Mouse (Mus musculus): Measurements from ENCODE around the gene Mthfsd. TPM values are rescaled to one million over a fixed set of nuclear protein-coding genes. Genes with fewer than 3 reads are reported as not detected.

Mthfsd gene
- polyA plus RNA-seq, 1 experiment from 2014 or later: 61.4 TPM

- Histone ChIP-seq H3K4me3 (no peak overlapping the region), H3K9me3 (no peaks in the 10 kb centered on the region), H3K36me3 (no peaks in the 10 kb centered on the region), H3K9ac (replicated peaks) (no peak overlapping the region), H3K27me3 (peaks cover 97% of the 10 kb centered on the region), H3K4me2 (replicated peaks) (no peak overlapping the region), H3K27ac (replicated peaks) (no peak overlapping the region), H3K4me1 (peaks cover 13% of the 10 kb centered on the region)
- WGBS: 2% methylated on average over 12 of the region's 12 CpGs
- no peak for ATAC-seq (ENCODE audit: low FRiP score, low read depth)
These were observed 11.7 kb upstream of the Mthfsd start for GRCm38 (mm10) chr8:121119635-121120455.

- Histone ChIP-seq H3K36me3 (no peaks in the 10 kb centered on the region), H3K9ac (replicated peaks) (no peak overlapping the region), H3K27me3 (peaks cover 97% of the 10 kb centered on the region), H3K9me3 (no peaks in the 10 kb centered on the region), H3K4me3 (peak overlapping the region; percentile 17), H3K27ac (replicated peaks) (no peak overlapping the region), H3K4me1 (peaks cover 12% of the 10 kb centered on the region), H3K4me2 (replicated peaks) (no peak overlapping the region)
- no peak for ATAC-seq (ENCODE audit: low FRiP score, low read depth)
- 2% methylated on average over 18 of the region's 18 CpGs for WGBS
These were observed 10.6 kb upstream of the Mthfsd start for GRCm38 (mm10) chr8:121118634-121119420.

- Histone ChIP-seq H3K27me3 (peaks cover 97% of the 10 kb centered on the region), H3K27ac (replicated peaks) (no peak overlapping the region), H3K4me2 (replicated peaks) (no peak overlapping the region), H3K4me1 (peaks cover 15% of the 10 kb centered on the region), H3K9ac (replicated peaks) (no peak overlapping the region), H3K4me3 (peak overlapping the region; percentile 42), H3K9me3 (no peaks in the 10 kb centered on the region), H3K36me3 (no peaks in the 10 kb centered on the region)
- ATAC-seq (ENCODE audit: low FRiP score, low read depth): no peak
- WGBS: under 1% methylated on average over 27 of the region's 28 CpGs
These were observed 9.7 kb upstream of the Mthfsd start for GRCm38 (mm10) chr8:121117906-121118305.

GRCm38 (mm10) chr8:121117186-121117651 is 9.0 kb upstream of the Mthfsd start:
- Histone ChIP-seq H3K27me3 (peaks cover 97% of the 10 kb centered on the region), H3K4me2 (replicated peaks) (peak overlapping the region; percentile 27), H3K36me3 (no peaks in the 10 kb centered on the region), H3K9me3 (no peaks in the 10 kb centered on the region), H3K4me1 (peaks cover 15% of the 10 kb centered on the region), H3K4me3 (peak overlapping the region; percentile 42), H3K9ac (replicated peaks) (no peak overlapping the region), H3K27ac (replicated peaks) (no peak overlapping the region)
- under 1% methylated on average over 61 of the region's 62 CpGs for WGBS
- ATAC-seq (ENCODE audit: low FRiP score, low read depth): no peak

- no peaks in the 10 kb centered on the region for H3K9me3 ChIP-seq
- H3K4me3 ChIP-seq: peak overlapping the region; percentile 42
- 1% methylated on average over 55 of the region's 55 CpGs for WGBS
- ATAC-seq (ENCODE audit: low FRiP score, low read depth): no peak
- H3K27me3 ChIP-seq: peaks cover 97% of the 10 kb centered on the region
- H3K27ac ChIP-seq (replicated peaks): 0 out of 2 replicates have a peak overlapping the region, but pooled peaks have one; percentile 2
- peaks cover 15% of the 10 kb centered on the region for H3K4me1 ChIP-seq
- peak overlapping the region; percentile 56 for H3K4me2 ChIP-seq (replicated peaks)
- no peaks in the 10 kb centered on the region for H3K36me3 ChIP-seq
- peak overlapping the region; percentile 35; the same call in 1 of the 2 replicates for H3K9ac ChIP-seq (replicated peaks)
These were observed 8.5 kb upstream of the Mthfsd start for GRCm38 (mm10) chr8:121116591-121117185.

- peak within 1 kb of the TSS; percentile 35 for H3K9ac ChIP-seq (replicated peaks)
- H3K4me2 ChIP-seq (replicated peaks): peak within 1 kb of the TSS; percentile 56
- no peaks in the 10 kb centered on the region for H3K36me3 ChIP-seq
- 0 out of 2 replicates have a peak within 1 kb of the TSS, but pooled peaks have one; percentile 2 for H3K27ac ChIP-seq (replicated peaks)
- peak within 1 kb of the TSS; percentile 42 for H3K4me3 ChIP-seq
- no peak for ATAC-seq (ENCODE audit: low FRiP score, low read depth)
- H3K27me3 ChIP-seq: peaks cover 97% of the 10 kb centered on the region
- peaks cover 15% of the 10 kb centered on the region for H3K4me1 ChIP-seq
- no peaks in the 10 kb centered on the region for H3K9me3 ChIP-seq
- 0% methylated on average over 25 of the region's 25 CpGs for WGBS
These were observed 7.8 kb upstream of the Mthfsd start, which contains the start of gene Foxc2 for GRCm38 (mm10) chr8:121115948-121116347. TSS of gene Foxc2 (plus strand) at chr8:121116171.

- no peaks in the 10 kb centered on the region for H3K9me3 ChIP-seq
- no peak overlapping the region for H3K9ac ChIP-seq (replicated peaks)
- no peaks in the 10 kb centered on the region for H3K36me3 ChIP-seq
- under 1% methylated on average over 25 of the region's 25 CpGs for WGBS
- no peak overlapping the region; the same call in 1 of the 2 replicates for H3K4me3 ChIP-seq
- no peak overlapping the region for H3K4me2 ChIP-seq (replicated peaks)
- peaks cover 15% of the 10 kb centered on the region for H3K4me1 ChIP-seq
- H3K27ac ChIP-seq (replicated peaks): no peak overlapping the region
- peaks cover 95% of the 10 kb centered on the region for H3K27me3 ChIP-seq
- no peak for ATAC-seq (ENCODE audit: low FRiP score, low read depth)
These were observed 6.9 kb upstream of the Mthfsd start for GRCm38 (mm10) chr8:121115136-121115535.

GRCm38 (mm10) chr8:121113261-121113660 is 5.1 kb upstream of the Mthfsd start:
- no peak for ATAC-seq (ENCODE audit: low FRiP score, low read depth)
- Histone ChIP-seq H3K4me3 (no peak overlapping the region), H3K4me1 (peaks cover 15% of the 10 kb centered on the region), H3K9me3 (no peaks in the 10 kb centered on the region), H3K4me2 (replicated peaks) (no peak overlapping the region), H3K27me3 (peaks cover 86% of the 10 kb centered on the region), H3K36me3 (no peaks in the 10 kb centered on the region), H3K9ac (replicated peaks) (no peak overlapping the region), H3K27ac (replicated peaks) (no peak overlapping the region)
- WGBS: under 1% methylated on average over 21 of the region's 21 CpGs

- Histone ChIP-seq H3K4me1 (peaks cover 20% of the 10 kb centered on the region), H3K27me3 (peaks cover 67% of the 10 kb centered on the region), H3K9me3 (no peaks in the 10 kb centered on the region), H3K4me3 (no peak overlapping the region), H3K4me2 (replicated peaks) (no peak overlapping the region), H3K36me3 (no peaks in the 10 kb centered on the region), H3K9ac (replicated peaks) (0 out of 2 replicates have a peak overlapping the region, but pooled peaks have one; percentile 0), H3K27ac (replicated peaks) (no peak overlapping the region)
- ATAC-seq (ENCODE audit: low FRiP score, low read depth): no peak
- 50% methylated on average over 7 of the region's 7 CpGs for WGBS
These were observed 3.1 kb upstream of the Mthfsd start for GRCm38 (mm10) chr8:121111145-121111907.

- H3K4me2 ChIP-seq (replicated peaks): peak overlapping the region; percentile 71
- peak overlapping the region; percentile 77 for H3K4me3 ChIP-seq
- no peak for ATAC-seq (ENCODE audit: low FRiP score, low read depth)
- peaks cover 42% of the 10 kb centered on the region for H3K27me3 ChIP-seq
- peaks cover 16% of the 10 kb centered on the region for H3K4me1 ChIP-seq
- H3K27ac ChIP-seq (replicated peaks): no peak overlapping the region
- H3K36me3 ChIP-seq: peaks cover 17% of the 10 kb centered on the region
- no peaks in the 10 kb centered on the region for H3K9me3 ChIP-seq
- 15% methylated on average over 5 of the region's 5 CpGs for WGBS
- H3K9ac ChIP-seq (replicated peaks): peak overlapping the region; percentile 87; the same call in 1 of the 2 replicates
These were observed 465 bp upstream of the Mthfsd start for GRCm38 (mm10) chr8:121108657-121109056.

Data from midbrain, embryonic 12.5 days (tissue).